Mouse (Mus musculus): ENCODE measurements around the gene Cebpb. TPM values are rescaled to one million over a fixed set of nuclear protein-coding genes. Genes with fewer than 3 reads are reported as not detected.

Gene Cebpb
- polyA plus RNA-seq, 1 experiment from 2014 or later, result 77.4 TPM

DNA sequence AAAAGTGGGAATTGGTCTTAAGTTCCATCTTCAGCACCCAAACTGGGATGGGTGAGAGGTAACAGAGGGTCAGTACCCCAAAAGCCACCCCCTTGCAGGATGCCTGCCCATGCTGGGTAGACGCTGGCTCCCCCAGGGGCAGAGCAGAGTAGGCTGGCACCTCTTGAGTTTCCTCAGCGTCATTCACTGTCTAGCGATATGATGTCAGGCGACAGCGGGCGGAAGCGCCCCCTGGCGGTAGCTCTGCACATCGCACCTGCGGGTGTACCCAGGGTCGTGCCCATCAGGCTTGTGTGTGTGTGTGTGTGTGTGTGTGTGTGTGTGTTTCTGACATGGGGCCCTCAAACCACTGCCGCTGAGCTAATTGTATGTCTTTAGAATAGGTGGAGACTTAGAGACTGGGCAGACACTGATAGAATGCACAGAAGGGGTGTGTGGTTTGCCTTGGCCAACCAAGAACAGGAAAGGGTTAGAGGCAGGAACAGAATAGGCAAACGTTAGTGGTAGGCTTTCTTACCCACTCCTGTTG lies 8.7 kb upstream of the Cebpb start:
- peak; percentile 76 for ATAC-seq (ENCODE audit: insufficient read depth)
- peak; percentile 91 for DNase-seq
- Histone ChIP-seq H3K36me3 (ENCODE audit: insufficient read depth) (no peaks in the 10 kb centered on the region), H3K27me3 (ENCODE audit: insufficient read depth, low read length) (no peaks in the 10 kb centered on the region), H3K9ac (no peak overlapping the region), H3K27ac (ENCODE audit: low read depth) (no peak overlapping the region), H3K4me1 (ENCODE audit: insufficient read depth) (no peaks in the 10 kb centered on the region), H3K4me2 (no peak overlapping the region), H3K4me3 (ENCODE audit: low read depth, low read length) (no peak overlapping the region), H3K9me3 (ENCODE audit: low read depth, low read length) (no peaks in the 10 kb centered on the region)
- peak; percentile 99 for TF ChIP-seq CTCF (IDR thresholded peaks at IDR 0.05; ENCODE audit: low read depth)
- 3% methylated on average over 13 of the region's 13 CpGs for whole genome bisulfite sequencing

DNA sequence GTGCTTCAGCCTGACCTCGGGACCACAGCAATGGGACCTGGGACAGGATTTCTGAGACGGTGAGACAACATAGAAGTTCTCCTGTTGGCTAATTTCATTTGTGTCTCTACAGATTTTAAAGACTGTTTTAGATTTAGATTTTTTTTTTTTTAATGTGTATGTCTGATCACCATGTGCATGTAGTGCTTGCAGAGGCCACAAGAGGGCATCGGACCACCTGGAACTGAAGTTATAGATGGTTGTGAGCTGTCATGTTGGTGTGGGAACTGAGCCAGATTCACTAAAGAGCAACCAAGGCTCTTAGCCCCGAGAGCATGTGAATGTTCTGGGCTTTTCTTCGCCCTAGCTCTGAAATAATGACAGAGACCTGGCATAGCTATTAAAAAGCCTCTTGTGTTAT lies 8.1 kb upstream of the Cebpb start:
- no peak overlapping the region for H3K27ac ChIP-seq (ENCODE audit: low read depth)
- ATAC-seq (ENCODE audit: insufficient read depth) (no peak), DNase-seq (peak; percentile 75)
- 43% methylated on average over 5 of the region's 5 CpGs for WGBS
- H3K4me2 ChIP-seq, result no peak overlapping the region
- no peaks in the 10 kb centered on the region for H3K9me3 ChIP-seq (ENCODE audit: low read depth, low read length)
- no peaks in the 10 kb centered on the region for H3K27me3 ChIP-seq (ENCODE audit: insufficient read depth, low read length)
- no peaks in the 10 kb centered on the region for H3K4me1 ChIP-seq (ENCODE audit: insufficient read depth)
- no peak overlapping the region for H3K9ac ChIP-seq
- TF ChIP-seq CTCF (IDR thresholded peaks at IDR 0.05; ENCODE audit: low read depth), result peak; percentile 73
- no peak overlapping the region for H3K4me3 ChIP-seq (ENCODE audit: low read depth, low read length)
- no peaks in the 10 kb centered on the region for H3K36me3 ChIP-seq (ENCODE audit: insufficient read depth)

DNA sequence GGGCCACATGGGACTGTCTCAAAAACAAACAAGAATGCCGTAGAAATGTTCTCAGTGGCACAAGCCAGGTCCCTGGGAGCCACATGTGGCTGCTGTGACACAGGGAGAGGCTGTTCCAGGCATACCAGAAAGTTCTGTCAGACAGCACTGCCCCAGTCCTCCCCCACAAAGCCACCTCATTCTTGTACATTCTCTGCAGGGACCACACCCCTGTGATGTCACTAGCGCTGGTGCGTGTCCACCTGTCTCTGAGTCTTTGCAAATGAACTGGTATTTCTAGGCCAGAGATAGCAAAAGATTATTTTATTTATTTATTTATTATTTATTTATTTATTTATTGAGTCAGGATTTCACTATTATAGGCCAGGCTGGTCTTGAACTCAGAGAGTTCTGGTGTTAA lies 5.0 kb upstream of the Cebpb start:
- TF ChIP-seq CTCF (IDR thresholded peaks at IDR 0.05; ENCODE audit: low read depth), result no peak
- Histone ChIP-seq H3K9me3 (ENCODE audit: low read depth, low read length) (no peaks in the 10 kb centered on the region), H3K36me3 (ENCODE audit: insufficient read depth) (no peaks in the 10 kb centered on the region), H3K27me3 (ENCODE audit: insufficient read depth, low read length) (no peaks in the 10 kb centered on the region; the same call in 1 of the 2 replicates), H3K4me3 (ENCODE audit: low read depth, low read length) (no peak overlapping the region), H3K4me1 (ENCODE audit: insufficient read depth) (no peaks in the 10 kb centered on the region), H3K27ac (ENCODE audit: low read depth) (no peak overlapping the region), H3K9ac (no peak overlapping the region), H3K4me2 (no peak overlapping the region)
- WGBS, result 66% methylated on average over 3 of the region's 3 CpGs
- no peak for ATAC-seq (ENCODE audit: insufficient read depth)
- DNase-seq, result no peak

DNA sequence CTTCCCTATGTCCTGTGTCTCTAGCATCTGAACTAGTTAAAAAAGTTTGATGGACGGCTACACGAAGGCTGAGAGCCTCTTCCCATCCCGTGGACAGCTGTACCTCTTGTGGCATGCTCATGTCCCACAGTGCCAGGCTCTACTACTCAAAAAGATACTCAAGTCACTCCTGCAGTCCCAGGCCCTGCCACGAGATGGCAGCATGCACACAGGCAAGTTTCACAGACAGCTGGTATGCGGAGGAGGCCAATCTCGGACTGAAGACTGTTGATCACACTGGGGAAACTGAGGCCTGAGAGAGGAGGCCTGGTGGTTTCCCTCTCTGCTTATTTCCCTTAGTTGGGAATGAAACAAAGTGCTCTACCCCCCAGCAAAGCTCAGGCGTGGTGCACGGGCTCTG lies 3.6 kb upstream of the Cebpb start:
- ATAC-seq (ENCODE audit: insufficient read depth) (no peak), DNase-seq (peak; percentile 99)
- 3% methylated on average over 8 of the region's 8 CpGs for WGBS
- Histone ChIP-seq H3K27ac (ENCODE audit: low read depth) (no peak overlapping the region), H3K4me2 (no peak overlapping the region), H3K4me1 (ENCODE audit: insufficient read depth) (no peaks in the 10 kb centered on the region), H3K36me3 (ENCODE audit: insufficient read depth) (no peaks in the 10 kb centered on the region), H3K9me3 (ENCODE audit: low read depth, low read length) (no peaks in the 10 kb centered on the region), H3K27me3 (ENCODE audit: insufficient read depth, low read length) (no peaks in the 10 kb centered on the region; the same call in 1 of the 2 replicates), H3K9ac (no peak overlapping the region), H3K4me3 (ENCODE audit: low read depth, low read length) (no peak overlapping the region)
- peak; percentile 100 for TF ChIP-seq CTCF (IDR thresholded peaks at IDR 0.05; ENCODE audit: low read depth)

DNA sequence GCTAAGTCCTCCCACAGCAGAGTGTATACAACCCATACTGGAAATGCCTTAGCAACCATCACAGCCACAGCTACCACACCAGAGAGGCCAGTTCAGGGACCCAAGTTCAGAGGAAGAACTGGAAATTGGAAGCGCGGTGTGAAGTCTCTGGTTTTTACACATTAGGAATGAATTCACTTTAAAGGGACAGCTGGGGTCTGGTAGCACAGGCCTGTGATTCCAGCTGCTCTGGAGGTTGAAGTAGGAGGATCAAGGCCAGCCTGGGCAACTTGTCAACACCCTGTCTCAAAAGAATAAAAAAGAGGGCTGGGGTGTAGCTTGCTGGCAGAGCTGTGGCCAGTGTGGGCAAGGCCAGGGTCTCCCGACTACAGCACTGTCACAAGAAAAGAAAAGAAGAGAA lies 2.9 kb upstream of the Cebpb start:
- H3K4me2 ChIP-seq, result no peak overlapping the region
- no peak for TF ChIP-seq CTCF (IDR thresholded peaks at IDR 0.05; ENCODE audit: low read depth)
- H3K9me3 ChIP-seq (ENCODE audit: low read depth, low read length), result no peaks in the 10 kb centered on the region
- DNase-seq (no peak), ATAC-seq (ENCODE audit: insufficient read depth) (no peak)
- no peak overlapping the region for H3K9ac ChIP-seq
- no peaks in the 10 kb centered on the region for H3K4me1 ChIP-seq (ENCODE audit: insufficient read depth)
- H3K4me3 ChIP-seq (ENCODE audit: low read depth, low read length), result no peak overlapping the region
- 54% methylated on average over 3 of the region's 3 CpGs for WGBS
- H3K27me3 ChIP-seq (ENCODE audit: insufficient read depth, low read length), result no peaks in the 10 kb centered on the region; the same call in 1 of the 2 replicates
- no peak overlapping the region for H3K27ac ChIP-seq (ENCODE audit: low read depth)
- H3K36me3 ChIP-seq (ENCODE audit: insufficient read depth), result peaks cover 2% of the 10 kb centered on the region; the same call in 1 of the 2 replicates

DNA sequence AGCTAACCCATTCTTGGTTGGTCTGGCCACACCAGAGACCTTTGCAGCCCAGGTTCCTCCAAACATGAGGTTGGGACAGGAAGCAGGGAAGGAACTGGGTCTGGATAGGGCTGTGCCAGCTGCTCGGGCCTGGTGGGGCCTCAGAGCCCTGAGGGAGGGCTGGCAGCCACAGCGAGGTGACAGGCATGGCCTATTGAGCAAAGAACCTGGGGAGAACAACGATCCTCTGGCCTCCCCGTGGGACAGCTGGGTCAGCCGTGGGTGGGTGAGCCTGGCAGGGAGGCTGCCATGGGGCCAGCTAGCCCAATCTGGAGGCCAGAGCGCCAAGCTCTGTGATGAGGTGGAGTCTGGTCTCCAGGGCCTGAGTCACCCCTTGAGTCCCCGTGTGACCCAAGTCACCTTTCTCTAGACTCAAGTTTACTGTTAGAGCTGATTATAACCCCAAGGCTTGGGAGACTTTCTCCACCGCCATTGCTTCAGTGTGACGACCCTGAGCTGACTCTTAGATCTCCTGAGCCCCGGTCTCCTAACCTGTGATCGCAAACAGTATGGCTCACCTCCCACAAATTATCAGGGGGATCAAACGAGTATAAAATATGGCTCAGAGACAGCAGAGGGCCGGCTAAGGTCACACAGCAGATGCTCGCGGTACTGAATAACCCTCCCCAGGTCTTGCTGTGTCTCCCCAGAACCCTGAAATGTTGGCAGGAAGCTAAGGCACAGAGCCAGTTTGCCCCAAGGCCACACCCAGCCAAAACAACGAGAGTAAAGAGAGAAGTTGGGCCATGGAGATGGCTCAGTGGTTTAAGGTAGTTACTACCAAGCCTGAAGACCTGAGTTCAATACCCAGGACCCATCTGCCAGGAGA lies 2.1 kb upstream of the Cebpb start:
- Histone ChIP-seq H3K4me2 (no peak overlapping the region), H3K4me3 (ENCODE audit: low read depth, low read length) (no peak overlapping the region), H3K9me3 (ENCODE audit: low read depth, low read length) (no peaks in the 10 kb centered on the region), H3K27me3 (ENCODE audit: insufficient read depth, low read length) (no peaks in the 10 kb centered on the region; the same call in 1 of the 2 replicates), H3K27ac (ENCODE audit: low read depth) (no peak overlapping the region), H3K36me3 (ENCODE audit: insufficient read depth) (peaks cover 8% of the 10 kb centered on the region), H3K4me1 (ENCODE audit: insufficient read depth) (no peaks in the 10 kb centered on the region), H3K9ac (no peak overlapping the region)
- 81% methylated on average over 16 of the region's 16 CpGs for WGBS
- DNase-seq (no peak), ATAC-seq (ENCODE audit: insufficient read depth) (no peak)
- TF ChIP-seq CTCF (IDR thresholded peaks at IDR 0.05; ENCODE audit: low read depth), result no peak

DNA sequence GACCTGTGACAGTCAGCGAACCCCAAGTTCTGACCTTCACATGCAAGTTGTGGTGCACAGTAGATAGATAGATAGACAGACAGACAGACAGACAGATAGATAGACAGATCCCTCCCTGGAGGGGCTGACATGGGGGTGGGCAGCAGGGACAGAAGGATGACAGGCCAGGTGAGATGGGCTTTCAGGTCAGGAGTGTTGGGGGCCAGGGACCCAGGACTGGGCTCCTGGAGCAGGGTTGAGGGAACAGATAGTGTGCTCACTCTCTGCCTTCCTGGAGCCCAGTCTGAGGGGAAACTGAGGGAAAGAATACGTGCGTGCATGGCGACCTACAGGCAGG lies 1.5 kb upstream of the Cebpb start:
- no peak for ATAC-seq (ENCODE audit: insufficient read depth)
- Histone ChIP-seq H3K36me3 (ENCODE audit: insufficient read depth) (peaks cover 13% of the 10 kb centered on the region), H3K27me3 (ENCODE audit: insufficient read depth, low read length) (no peaks in the 10 kb centered on the region; the same call in 1 of the 2 replicates), H3K9me3 (ENCODE audit: low read depth, low read length) (no peaks in the 10 kb centered on the region), H3K9ac (no peak overlapping the region), H3K4me3 (ENCODE audit: low read depth, low read length) (no peak overlapping the region), H3K27ac (ENCODE audit: low read depth) (no peak overlapping the region), H3K4me2 (no peak overlapping the region), H3K4me1 (ENCODE audit: insufficient read depth) (no peaks in the 10 kb centered on the region)
- no peak for DNase-seq
- 89% methylated on average over 4 of the region's 4 CpGs for WGBS
- TF ChIP-seq CTCF (IDR thresholded peaks at IDR 0.05; ENCODE audit: low read depth), result no peak
